Mouse (Mus musculus) heart, adult 11 months (tissue): ENCODE measurements around the gene R3hdml.

Source experiments
- DNase-seq: peaks from one replicate; pipeline ENCODE4 v3.0.0; 2022

R3hdml gene

GRCm38 (mm10) chr2:163480191-163480825 lies 11.8 kb upstream of the R3hdml start:
- no peak for DNase-seq

- DNase-seq: no peak
These were observed 10.5 kb upstream of the R3hdml start for GRCm38 (mm10) chr2:163481539-163482029.

GRCm38 (mm10) chr2:163487360-163487759 lies 4.8 kb upstream of the R3hdml start:
- DNase-seq: no peak

- no peak for DNase-seq
These were observed 2.3 kb upstream of the R3hdml start for GRCm38 (mm10) chr2:163489725-163490291.

GRCm38 (mm10) chr2:163490656-163491055 lies 1.5 kb upstream of the R3hdml start:
- DNase-seq: no peak

GRCm38 (mm10) chr2:163491351-163491750 lies 767 bp upstream of the R3hdml start:
- DNase-seq: no peak

GRCm38 (mm10) chr2:163493031-163493430 lies 913 bp downstream of the R3hdml start:
- no peak for DNase-seq

GRCm38 (mm10) chr2:163493976-163494375 lies 1.9 kb downstream of the R3hdml start:
- DNase-seq: no peak

GRCm38 (mm10) chr2:163494456-163494855 lies 2.3 kb downstream of the R3hdml start:
- no peak for DNase-seq

GRCm38 (mm10) chr2:163502219-163502618 lies 10.1 kb downstream of the R3hdml start:
- peak; percentile 95 for DNase-seq

GRCm38 (mm10) chr2:163503191-163503590 lies 11.1 kb downstream of the R3hdml start:
- no peak for DNase-seq

GRCm38 (mm10) chr2:163506300-163507004 lies 14.3 kb downstream of the R3hdml start, which contains the start of gene Hnf4a:
Hnf4a (plus strand) TSS chr2:163506808.
- no peak for DNase-seq

GRCm38 (mm10) chr2:163525761-163526243 lies 33.7 kb downstream of the R3hdml start:
- no peak for DNase-seq

- no peak for DNase-seq
These were observed 35.4 kb downstream of the R3hdml start for GRCm38 (mm10) chr2:163527497-163527896.

GRCm38 (mm10) chr2:163530418-163530817 lies 38.3 kb downstream of the R3hdml start:
- no peak for DNase-seq

- DNase-seq: peak; percentile 95
These were observed 39.8 kb downstream of the R3hdml start for GRCm38 (mm10) chr2:163531917-163532316.

- peak; percentile 78 for DNase-seq
These were observed 41.1 kb downstream of the R3hdml start for GRCm38 (mm10) chr2:163533226-163533625.

GRCm38 (mm10) chr2:163534958-163535524 lies 42.9 kb downstream of the R3hdml start:
- peak; percentile 98 for DNase-seq

GRCm38 (mm10) chr2:163537443-163537842 lies 45.3 kb downstream of the R3hdml start:
- DNase-seq: peak; percentile 68

GRCm38 (mm10) chr2:163538410-163538809 lies 46.3 kb downstream of the R3hdml start:
- DNase-seq: no peak

- DNase-seq: peak; percentile 95
These were observed 47.4 kb downstream of the R3hdml start for GRCm38 (mm10) chr2:163539321-163540040.

GRCm38 (mm10) chr2:163540231-163541117 lies 48.4 kb downstream of the R3hdml start:
- DNase-seq: peak; percentile 95
